Mouse (Mus musculus) MEL (cell line): ENCODE measurements at regions not wholly inside any gene's neighbourhood (a gene's known extent, or its start where the extent isn't known, plus 50 kb on each side); places are given as distances from the start of the nearest gene placed in this dataset.

Experiments used
- DNase-seq: peaks from one replicate; pipeline ENCODE4 v3.0.0; 2011; ENCODE audit warnings: low read depth, low spot score
- H3K27ac ChIP-seq: 2 replicates; pipeline ENCODE4 v1.5.1; 2012; ENCODE audit warnings: low read depth, mild to moderate bottlenecking, control low read depth, low read length, moderate library complexity; ENCODE audit not compliant: control insufficient read depth
- H3K27me3 ChIP-seq, 2 experiments: fragments of 150-350 bp in 1 of 2; sonication (generic) in 1 of 2; 2 replicates each; pipeline ENCODE4 v1.6.1; 2012; ENCODE audit warnings: low read length in 2 of 2, mild to moderate bottlenecking in 2 of 2, improper control_type of control experiment in 1 of 2, moderate library complexity in 1 of 2; ENCODE audit not compliant: insufficient read depth in 2 of 2, control insufficient read depth in 1 of 2
- H3K36me3 ChIP-seq, 2 experiments: 2 replicates each; pipeline ENCODE4 v1.6.1; 2012 to 2014; ENCODE audit warnings: low read length in 2 of 2, improper control_type of control experiment in 1 of 2, inconsistent platforms in 1 of 2, mild to moderate bottlenecking in 1 of 2; ENCODE audit not compliant: insufficient read depth in 2 of 2, control insufficient read depth in 1 of 2
- H3K4me1 ChIP-seq, 2 experiments: fragments of 150-350 bp in 1 of 2; sonication (generic) in 1 of 2; 2 replicates each; pipeline ENCODE4 v1.6.1; 2012; ENCODE audit warnings: low read length in 2 of 2, improper control_type of control experiment in 1 of 2, mild to moderate bottlenecking in 1 of 2; ENCODE audit not compliant: insufficient read depth in 2 of 2, control insufficient read depth in 1 of 2
- H3K4me3 ChIP-seq, 2 experiments: fragments of 150-350 bp in 1 of 2; sonication (generic) in 1 of 2; 2 replicates each; pipeline ENCODE4 v1.5.1; 2012; ENCODE audit warnings: low read depth in 2 of 2, low read length in 2 of 2, mild to moderate bottlenecking in 2 of 2, moderate library complexity in 2 of 2, control low read depth in 1 of 2, improper control_type of control experiment in 1 of 2; ENCODE audit not compliant: control insufficient read depth in 1 of 2, insufficient read depth in 1 of 2
- H3K79me2 ChIP-seq: 2 replicates; pipeline ENCODE4 v1.6.1; 2012; ENCODE audit warnings: mild to moderate bottlenecking, low read length, moderate library complexity; ENCODE audit not compliant: control insufficient read depth, poor library complexity, insufficient read depth
- H3K9ac ChIP-seq: 2 replicates; pipeline ENCODE4 v1.6.1; 2012; ENCODE audit warnings: low read depth, mild to moderate bottlenecking, control low read depth, low read length, moderate library complexity; ENCODE audit not compliant: control insufficient read depth, poor library complexity, severe bottlenecking
- H3K9me3 ChIP-seq: fragments of 150-350 bp; sonication (generic); replicated peaks from 2 replicates; pipeline ENCODE4 v1.6.1; 2012; ENCODE audit warnings: mild to moderate bottlenecking, low read length, improper control_type of control experiment, moderate library complexity; ENCODE audit not compliant: insufficient read depth
- CTCF ChIP-seq, 3 experiments: IDR thresholded peaks in 2 of 3; conservative IDR thresholded peaks in 1 of 3; 2 replicates each; pipeline ENCODE4 v1.5.1; 2011 to 2012; ENCODE audit warnings: low read length in 3 of 3, low read depth in 2 of 3, mild to moderate bottlenecking in 2 of 3, improper control_type of control experiment in 1 of 3, inconsistent platforms in 1 of 3, mixed read lengths in 1 of 3, moderate library complexity in 1 of 3; ENCODE audit not compliant: control insufficient read depth in 1 of 3, insufficient read depth in 1 of 3, poor library complexity in 1 of 3, severe bottlenecking in 1 of 3
- ELF1 ChIP-seq: IDR thresholded peaks from 2 replicates; pipeline ENCODE4 v1.6.1; 2014; ENCODE audit warnings: low read depth, mild to moderate bottlenecking, inconsistent platforms, low read length, improper control_type of control experiment, moderate library complexity
- EP300 ChIP-seq, 2 experiments: IDR thresholded peaks; 2 replicates each; pipeline ENCODE4 v1.6.1; 2011; ENCODE audit warnings: improper control_type of control experiment in 2 of 2, low read length in 2 of 2, low read depth in 1 of 2, mild to moderate bottlenecking in 1 of 2
- GABPA ChIP-seq: IDR thresholded peaks from 2 replicates; pipeline ENCODE4 v1.6.1; 2012; ENCODE audit warnings: low read depth, mild to moderate bottlenecking, inconsistent platforms, low read length, improper control_type of control experiment, moderate library complexity
- GATA1 ChIP-seq: IDR thresholded peaks from 2 replicates; pipeline ENCODE4 v1.6.1; 2011; ENCODE audit warnings: low read depth, low read length, improper control_type of control experiment
- MAX ChIP-seq: IDR thresholded peaks from 2 replicates; pipeline ENCODE4 v1.6.1; 2011; ENCODE audit warnings: low read length, improper control_type of control experiment
- MXI1 ChIP-seq: IDR thresholded peaks from 2 replicates; pipeline ENCODE4 v1.6.1; 2011; ENCODE audit warnings: mild to moderate bottlenecking, low read depth, low read length, improper control_type of control experiment
- NRF1 ChIP-seq: IDR thresholded peaks from 2 replicates; pipeline ENCODE4 v1.6.1; 2014; ENCODE audit warnings: low read depth, mild to moderate bottlenecking, inconsistent platforms, low read length, improper control_type of control experiment, moderate library complexity; ENCODE audit not compliant: poor library complexity, insufficient read depth, severe bottlenecking
- POLR2A ChIP-seq, 2 experiments: IDR thresholded peaks; 2 replicates each; pipeline ENCODE4 v1.6.1; 2011 to 2012; ENCODE audit warnings: low read length in 2 of 2, mild to moderate bottlenecking in 2 of 2, control low read depth in 1 of 2, improper control_type of control experiment in 1 of 2, low read depth in 1 of 2, moderate library complexity in 1 of 2; ENCODE audit not compliant: control insufficient read depth in 1 of 2, insufficient read depth in 1 of 2, poor library complexity in 1 of 2
- POLR2AphosphoS5 ChIP-seq: IDR thresholded peaks from 2 replicates; pipeline ENCODE4 v1.6.1; 2012; ENCODE audit warnings: low read depth, borderline replicate concordance, mild to moderate bottlenecking, inconsistent platforms, low read length, moderate library complexity, mixed read lengths
- RAD21 ChIP-seq: IDR thresholded peaks from 2 replicates; pipeline ENCODE4 v1.6.1; 2011; ENCODE audit warnings: mild to moderate bottlenecking, low read depth, low read length, improper control_type of control experiment
- SIN3A ChIP-seq: IDR thresholded peaks from 2 replicates; pipeline ENCODE4 v1.6.1; 2012; ENCODE audit warnings: low read length, improper control_type of control experiment, inconsistent platforms
- SMC3 ChIP-seq: IDR thresholded peaks from 2 replicates; pipeline ENCODE4 v1.6.1; 2011; ENCODE audit warnings: low read depth, low read length, improper control_type of control experiment
- TAL1 ChIP-seq: IDR thresholded peaks from 2 replicates; pipeline ENCODE4 v1.6.1; 2012; ENCODE audit warnings: mild to moderate bottlenecking, inconsistent platforms, low read length, moderate library complexity, mixed read lengths
- UBTF ChIP-seq: IDR thresholded peaks from 2 replicates; pipeline ENCODE4 v1.6.1; 2012; ENCODE audit warnings: low read depth, mild to moderate bottlenecking, inconsistent platforms, low read length, improper control_type of control experiment, moderate library complexity, borderline replicate concordance; ENCODE audit not compliant: insufficient read depth
- USF2 ChIP-seq, 2 experiments: IDR thresholded peaks; 2 replicates each; pipeline ENCODE4 v1.6.1; 2011 to 2012; ENCODE audit warnings: improper control_type of control experiment in 2 of 2, low read length in 2 of 2, borderline replicate concordance in 1 of 2, inconsistent platforms in 1 of 2, low read depth in 1 of 2, mild to moderate bottlenecking in 1 of 2; ENCODE audit not compliant: insufficient read depth in 1 of 2
- ZKSCAN1 ChIP-seq: IDR thresholded peaks from 2 replicates; pipeline ENCODE4 v1.6.1; 2012; ENCODE audit warnings: low read depth, mild to moderate bottlenecking, inconsistent platforms, low read length, improper control_type of control experiment, moderate library complexity
- ZMIZ1 ChIP-seq: IDR thresholded peaks from 2 replicates; pipeline ENCODE4 v1.6.1; 2012; ENCODE audit warnings: low read depth, mild to moderate bottlenecking, inconsistent platforms, low read length, improper control_type of control experiment, moderate library complexity

DNA sequence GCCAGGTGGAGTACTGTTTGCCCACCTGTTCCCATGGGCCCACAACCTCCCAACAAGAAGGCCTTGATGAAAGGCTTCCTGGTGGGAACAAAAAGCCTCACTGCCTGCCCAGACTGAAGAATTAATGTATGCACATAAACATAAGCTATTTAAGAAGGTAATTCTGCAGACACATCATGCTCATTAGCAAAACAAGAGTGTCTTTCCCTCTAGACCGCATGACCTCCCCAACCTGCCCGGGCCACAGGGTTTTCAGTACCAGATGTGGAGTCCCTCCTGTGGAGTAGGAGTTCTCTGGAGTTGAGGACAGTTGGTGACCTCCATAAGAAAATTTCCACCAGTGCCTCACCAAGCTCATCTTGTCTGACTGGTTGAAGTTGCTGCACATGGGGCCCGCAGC is 137.0 kb downstream of the Sox2 start:
- Histone ChIP-seq H3K4me1 (no peaks in the 10 kb centered on the region), H3K27ac (no peak overlapping the region), H3K9me3 (no peaks in the 10 kb centered on the region), H3K4me3 (no peak overlapping the region)
- DNase-seq, result no peak
- TF ChIP-seq MAX, result no peak
- TF ChIP-seq ELF1, result no peak
- no peak for TF ChIP-seq MXI1
- no peak for TF ChIP-seq GABPA
- TF ChIP-seq SIN3A, result no peak
- no peak for TF ChIP-seq GATA1
- no peak for TF ChIP-seq ZMIZ1
- no peak for TF ChIP-seq EP300 (IDR thresholded peaks at IDR 0.05; ENCODE audit: low read depth in 1 of 2, low read length in 2 of 2)
- TF ChIP-seq CTCF (IDR thresholded peaks at IDR 0.05 in 2 of 3, conservative IDR thresholded peaks at IDR 0.05 in 1 of 3; ENCODE audit: control insufficient read depth in 1 of 3, insufficient read depth in 1 of 3, low read depth in 2 of 3, low read length in 3 of 3, poor library complexity in 1 of 3, severe bottlenecking in 1 of 3), result no peak
- TF ChIP-seq NRF1, result no peak
- no peak for TF ChIP-seq RAD21
- TF ChIP-seq SMC3, result no peak
- TF ChIP-seq POLR2A (IDR thresholded peaks at IDR 0.05; ENCODE audit: control insufficient read depth in 1 of 2, insufficient read depth in 1 of 2, low read depth in 1 of 2, low read length in 2 of 2, poor library complexity in 1 of 2), result no peak
- TF ChIP-seq TAL1, result no peak
- no peak for TF ChIP-seq USF2 (IDR thresholded peaks at IDR 0.05; ENCODE audit: borderline replicate concordance in 1 of 2, insufficient read depth in 1 of 2, low read depth in 1 of 2, low read length in 2 of 2)
- no peak for TF ChIP-seq ZKSCAN1
- TF ChIP-seq UBTF, result no peak
- TF ChIP-seq, all 39 proteins: peak for 0
- no peak overlapping the region for H3K9ac ChIP-seq
- no peaks in the 10 kb centered on the region for H3K27me3 ChIP-seq
- H3K79me2 ChIP-seq, result no peaks in the 10 kb centered on the region
- H3K36me3 ChIP-seq, result no peaks in the 10 kb centered on the region

- Histone ChIP-seq H3K4me3 (no peak overlapping the region), H3K9me3 (no peaks in the 10 kb centered on the region), H3K36me3 (no peaks in the 10 kb centered on the region), H3K27me3 (no peaks in the 10 kb centered on the region), H3K9ac (no peak overlapping the region), H3K27ac (no peak overlapping the region), H3K4me1 (no peaks in the 10 kb centered on the region), H3K79me2 (no peaks in the 10 kb centered on the region)
- TF ChIP-seq POLR2AphosphoS5, result no peak
- no peak for TF ChIP-seq GABPA
- DNase-seq, result no peak
Observed at GRCm38 (mm10) chr3:34795103-34795983, 145.1 kb downstream of the Sox2 start.
